Mouse (Mus musculus): ENCODE data around the gene Tomm70a.
A peak's percentile ranks its signal among the peaks of the same experiment; 100 is the strongest.

Gene Tomm70a

GRCm38 (mm10) chr16:57120913-57121815 is at the start of gene Tomm70a:
Tomm70a (plus strand) TSS chr16:57121703.
- DNase-seq: peak; percentile 96

- no peak for DNase-seq
Measured at GRCm38 (mm10) chr16:57075986-57076385, 45.5 kb upstream of the Tomm70a start.

GRCm38 (mm10) chr16:57079577-57079976 is 41.9 kb upstream of the Tomm70a start:
- no peak for DNase-seq

- DNase-seq: peak; percentile 47
Measured at GRCm38 (mm10) chr16:57092460-57092859, 29.0 kb upstream of the Tomm70a start.

- no peak for DNase-seq
Measured at GRCm38 (mm10) chr16:57092911-57093605, 28.4 kb upstream of the Tomm70a start.

- peak; percentile 19 for DNase-seq
Measured at GRCm38 (mm10) chr16:57098468-57099144, 22.9 kb upstream of the Tomm70a start.

- DNase-seq: no peak
Measured at GRCm38 (mm10) chr16:57099572-57100237, 21.8 kb upstream of the Tomm70a start.

- no peak for DNase-seq
Measured at GRCm38 (mm10) chr16:57101174-57101573, 20.3 kb upstream of the Tomm70a start.

GRCm38 (mm10) chr16:57106185-57106960 is 15.1 kb upstream of the Tomm70a start:
- DNase-seq: no peak

- DNase-seq: peak; percentile 24
Measured at GRCm38 (mm10) chr16:57116066-57116465, 5.4 kb upstream of the Tomm70a start.

GRCm38 (mm10) chr16:57117562-57117961 is 3.9 kb upstream of the Tomm70a start:
- DNase-seq: no peak

GRCm38 (mm10) chr16:57121816-57122415 is 413 bp downstream of the Tomm70a start:
- peak; percentile 33 for DNase-seq

GRCm38 (mm10) chr16:57122682-57123445 is 1.4 kb downstream of the Tomm70a start:
- DNase-seq: no peak

GRCm38 (mm10) chr16:57126268-57126667 is 4.8 kb downstream of the Tomm70a start:
- no peak for DNase-seq

- DNase-seq: no peak
Measured at GRCm38 (mm10) chr16:57127825-57128224, 6.3 kb downstream of the Tomm70a start.

- DNase-seq: no peak
Measured at GRCm38 (mm10) chr16:57130752-57131400, 9.4 kb downstream of the Tomm70a start.

- no peak for DNase-seq
Measured at GRCm38 (mm10) chr16:57131544-57131943, 10.0 kb downstream of the Tomm70a start.

- DNase-seq: no peak
Measured at GRCm38 (mm10) chr16:57132326-57132725, 10.8 kb downstream of the Tomm70a start.

- DNase-seq: no peak
Measured at GRCm38 (mm10) chr16:57133611-57134010, 12.1 kb downstream of the Tomm70a start.

- no peak for DNase-seq
Measured at GRCm38 (mm10) chr16:57144741-57145140, 23.2 kb downstream of the Tomm70a start.

Measured in lung, postnatal 10 days (tissue).